Mouse (Mus musculus) liver, embryonic 14.5 days (tissue): ENCODE results near the gene Rasgef1b.

ENCODE experiments used
- CTCF ChIP-seq: IDR thresholded peaks from 2 replicates; pipeline ENCODE4 v1.5.1; 2016; ENCODE audit warnings: antibody characterized with exemption, low read depth, control low read depth
- EP300 ChIP-seq: IDR thresholded peaks from 2 replicates; pipeline ENCODE4 v1.6.1; 2016; ENCODE audit warnings: antibody characterized with exemption, low read depth

DNA sequence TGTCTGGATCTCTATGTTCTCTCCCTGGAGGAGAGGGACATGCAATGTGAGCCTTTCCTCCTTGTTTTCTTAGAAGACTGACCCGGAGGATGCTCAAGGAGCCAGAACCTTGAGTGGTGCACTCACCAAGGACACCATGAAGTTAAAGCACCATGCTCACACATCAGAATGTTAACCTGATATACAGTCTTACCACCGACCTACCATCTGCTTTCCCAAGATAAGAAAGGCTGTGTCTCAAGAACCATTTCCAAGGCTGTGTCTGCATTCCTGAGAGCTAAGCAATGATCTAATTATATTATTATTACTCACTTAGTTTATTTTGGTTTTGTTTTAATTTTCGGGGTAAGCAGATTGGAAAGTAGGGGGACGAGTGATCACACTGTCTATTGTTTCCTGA is 203.2 kb downstream of the Rasgef1b start:
- no peak for TF ChIP-seq CTCF
- peak; percentile 71 for TF ChIP-seq EP300
